Mouse (Mus musculus): ENCODE results near the gene Cttn. TPM values are rescaled to one million over a fixed set of nuclear protein-coding genes. Genes with fewer than 3 reads are reported as not detected.

Gene Cttn
- total RNA-seq, 2 experiments from 2014 or later, result 3.1 to 13.0 TPM

GRCm38 (mm10) chr7:144407675-144408074, 63.1 kb downstream of the Cttn start:
- no peak for ATAC-seq (replicated peaks; ENCODE audit: poor library complexity)

GRCm38 (mm10) chr7:144402492-144402891, 68.3 kb downstream of the Cttn start:
- ATAC-seq (replicated peaks; ENCODE audit: poor library complexity), result no peak

- ATAC-seq (replicated peaks; ENCODE audit: poor library complexity), result no peak
Measured at GRCm38 (mm10) chr7:144391727-144392126, 79.1 kb downstream of the Cttn start.

GRCm38 (mm10) chr7:144390676-144391075, 80.1 kb downstream of the Cttn start:
- ATAC-seq (replicated peaks; ENCODE audit: poor library complexity), result no peak

GRCm38 (mm10) chr7:144389704-144390103, 81.1 kb downstream of the Cttn start:
- no peak for ATAC-seq (replicated peaks; ENCODE audit: poor library complexity)

- no peak for ATAC-seq (replicated peaks; ENCODE audit: poor library complexity)
Measured at GRCm38 (mm10) chr7:144387537-144387936, 83.3 kb downstream of the Cttn start.

Other genes starting within 250 kb of the Cttn start
- gene Ppfia1, start 82.7 kb upstream of the Cttn start, total RNA-seq (2015), result 54.2 and 59.0 TPM in 2 replicates
- gene Ppfia1, start 82.7 kb upstream of the Cttn start, total RNA-seq (2017), result 29.6 and 51.7 TPM in 2 replicates
- gene Fadd, start 111.5 kb upstream of the Cttn start, total RNA-seq (2015), result 9.5 and 12.2 TPM in 2 replicates
- 6.8 and 7.7 TPM in 2 replicates for gene Fadd, start 111.5 kb upstream of the Cttn start, total RNA-seq (2017)